Mouse (Mus musculus): ENCODE data around the gene Tat.
"Not testable (repeated sequence)": the region's sequence is repeated elsewhere in the genome, so short reads cannot be mapped to it uniquely, and the experiment has no call there.

Tat gene

GRCm38 (mm10) chr8:109983944-109984343 is 6.3 kb upstream of the Tat start:
- DNase-seq = no peak

GRCm38 (mm10) chr8:109986384-109986783 is 3.9 kb upstream of the Tat start:
- DNase-seq = no peak

GRCm38 (mm10) chr8:109987776-109988175 is 2.5 kb upstream of the Tat start:
- no peak for DNase-seq

- no peak for DNase-seq
Observed at GRCm38 (mm10) chr8:109989151-109989550, 1.1 kb upstream of the Tat start.

GRCm38 (mm10) chr8:109992166-109992565 is 1.9 kb downstream of the Tat start:
- DNase-seq = no peak

GRCm38 (mm10) chr8:109992951-109993350 is 2.7 kb downstream of the Tat start:
- no peak for DNase-seq

GRCm38 (mm10) chr8:109997381-109997780 is 7.1 kb downstream of the Tat start:
- no peak for DNase-seq

GRCm38 (mm10) chr8:109998066-109998465 is 7.8 kb downstream of the Tat start:
- DNase-seq = no peak

GRCm38 (mm10) chr8:109999974-110000373 is 9.7 kb downstream of the Tat start:
- DNase-seq = no peak

GRCm38 (mm10) chr8:110002953-110003352 is 12.7 kb downstream of the Tat start:
- DNase-seq = peak; percentile 55

- DNase-seq = no peak
Observed at GRCm38 (mm10) chr8:110004300-110004699, 14.1 kb downstream of the Tat start.

- no peak for DNase-seq
Observed at GRCm38 (mm10) chr8:110006312-110007023, 16.2 kb downstream of the Tat start.

- DNase-seq = no peak
Observed at GRCm38 (mm10) chr8:110008228-110008994, 18.2 kb downstream of the Tat start.

- DNase-seq = no peak
Observed at GRCm38 (mm10) chr8:110008995-110009446, 18.8 kb downstream of the Tat start.

GRCm38 (mm10) chr8:110010868-110011267 is 20.6 kb downstream of the Tat start:
- DNase-seq = peak; percentile 41

GRCm38 (mm10) chr8:110022081-110022480 is 31.8 kb downstream of the Tat start:
- DNase-seq = no peak

- no peak for DNase-seq
Observed at GRCm38 (mm10) chr8:110022768-110023344, 32.6 kb downstream of the Tat start.

- not testable (repeated sequence) for DNase-seq
Observed at GRCm38 (mm10) chr8:110033771-110034170, 43.5 kb downstream of the Tat start.

GRCm38 (mm10) chr8:110034331-110034730 is 44.1 kb downstream of the Tat start:
- no peak for DNase-seq

- DNase-seq = no peak
Observed at GRCm38 (mm10) chr8:110036156-110036555, 45.9 kb downstream of the Tat start.

GRCm38 (mm10) chr8:110039216-110039615 is 49.0 kb downstream of the Tat start:
- no peak for DNase-seq

GRCm38 (mm10) chr8:110039659-110040058 is 49.4 kb downstream of the Tat start, which contains the start of gene Chst4:
TSS of gene Chst4 (minus strand) at chr8:110039740.
- no peak for DNase-seq

GRCm38 (mm10) chr8:110040509-110040908 is 50.3 kb downstream of the Tat start:
- DNase-seq = no peak

Measured in liver (tissue).